Mouse (Mus musculus) erythroblast, embryonic 14.5 days (primary cell): ENCODE data around the gene Prkn.

ENCODE experiments used
- GATA1 ChIP-seq: IDR thresholded peaks from 2 replicates; pipeline ENCODE4 v1.6.1; 2012; ENCODE audit warnings: low read length, inconsistent platforms, mixed read lengths
- TAL1 ChIP-seq: IDR thresholded peaks from 3 replicates; pipeline ENCODE4 v1.6.1; 2012; ENCODE audit warnings: low read length, inconsistent platforms, mixed read lengths

DNA sequence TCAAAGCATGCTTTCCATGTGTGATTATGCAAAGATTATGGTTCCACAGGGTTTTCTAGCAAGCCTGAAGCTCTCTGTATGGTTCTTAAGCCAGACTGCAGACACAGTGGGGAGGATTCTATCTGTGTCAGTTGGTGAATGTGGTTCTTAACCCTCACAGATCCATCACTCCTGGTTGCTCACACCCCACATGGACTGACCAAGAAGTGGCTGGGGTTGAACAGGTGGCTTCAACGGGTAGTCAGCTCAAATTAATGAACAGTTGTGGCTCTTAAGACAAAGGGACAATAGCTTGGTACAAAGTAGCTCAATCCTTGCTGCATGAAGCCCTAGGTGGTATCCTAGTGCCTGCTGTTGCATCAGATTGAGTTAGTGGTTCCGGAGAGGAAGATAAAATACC, 193.4 kb downstream of the Prkn start:
- TF ChIP-seq GATA1 = no peak
- TF ChIP-seq TAL1 = no peak
